Mouse (Mus musculus): ENCODE results near the gene Rgl1.

Rgl1 gene

GRCm38 (mm10) chr1:152717329-152717728, 48.8 kb downstream of the Rgl1 start:
- no peak for DNase-seq (ENCODE audit: low spot score in 2 of 2)

- DNase-seq (ENCODE audit: low spot score in 2 of 2): no peak
Measured at GRCm38 (mm10) chr1:152714405-152714804, 51.7 kb downstream of the Rgl1 start.

GRCm38 (mm10) chr1:152713924-152714323, 52.2 kb downstream of the Rgl1 start:
- DNase-seq (ENCODE audit: low spot score in 2 of 2): no peak

- DNase-seq (ENCODE audit: low spot score in 2 of 2): no peak
Measured at GRCm38 (mm10) chr1:152711037-152711436, 55.1 kb downstream of the Rgl1 start.

- DNase-seq (ENCODE audit: low spot score in 2 of 2): no peak
Measured at GRCm38 (mm10) chr1:152707560-152707959, 58.6 kb downstream of the Rgl1 start.

GRCm38 (mm10) chr1:152703941-152704340, 62.2 kb downstream of the Rgl1 start:
- no peak for DNase-seq (ENCODE audit: low spot score in 2 of 2)

GRCm38 (mm10) chr1:152702920-152703319, 63.2 kb downstream of the Rgl1 start:
- DNase-seq (ENCODE audit: low spot score in 2 of 2): no peak

- no peak for DNase-seq (ENCODE audit: low spot score in 2 of 2)
Measured at GRCm38 (mm10) chr1:152701066-152701465, 65.1 kb downstream of the Rgl1 start.

- no peak for DNase-seq (ENCODE audit: low spot score in 2 of 2)
Measured at GRCm38 (mm10) chr1:152697341-152697740, 68.8 kb downstream of the Rgl1 start.

GRCm38 (mm10) chr1:152695491-152695890, 70.7 kb downstream of the Rgl1 start:
- DNase-seq (ENCODE audit: low spot score in 2 of 2): no peak

GRCm38 (mm10) chr1:152689968-152690367, 76.2 kb downstream of the Rgl1 start:
- no peak for DNase-seq (ENCODE audit: low spot score in 2 of 2)

- DNase-seq (ENCODE audit: low spot score in 2 of 2): no peak
Measured at GRCm38 (mm10) chr1:152687733-152688181, 78.4 kb downstream of the Rgl1 start.

- no peak for DNase-seq (ENCODE audit: low spot score in 2 of 2)
Measured at GRCm38 (mm10) chr1:152687099-152687730, 78.9 kb downstream of the Rgl1 start.

GRCm38 (mm10) chr1:152685531-152685930, 80.6 kb downstream of the Rgl1 start:
- no peak for DNase-seq (ENCODE audit: low spot score in 2 of 2)

- no peak for DNase-seq (ENCODE audit: low spot score in 2 of 2)
Measured at GRCm38 (mm10) chr1:152682368-152683194, 83.6 kb downstream of the Rgl1 start.

GRCm38 (mm10) chr1:152681676-152682367, 84.3 kb downstream of the Rgl1 start:
- no peak for DNase-seq (ENCODE audit: low spot score in 2 of 2)

- DNase-seq (ENCODE audit: low spot score in 2 of 2): no peak
Measured at GRCm38 (mm10) chr1:152681116-152681515, 85.0 kb downstream of the Rgl1 start.

GRCm38 (mm10) chr1:152678451-152678850, 87.7 kb downstream of the Rgl1 start:
- DNase-seq (ENCODE audit: low spot score in 2 of 2): no peak

GRCm38 (mm10) chr1:152677482-152678211, 88.5 kb downstream of the Rgl1 start:
- no peak for DNase-seq (ENCODE audit: low spot score in 2 of 2)

GRCm38 (mm10) chr1:152669446-152670180, 96.5 kb downstream of the Rgl1 start:
- DNase-seq (ENCODE audit: low spot score in 2 of 2): no peak

- DNase-seq (ENCODE audit: low spot score in 2 of 2): no peak
Measured at GRCm38 (mm10) chr1:152660436-152660835, 105.7 kb downstream of the Rgl1 start.

Data from right cerebral cortex, postnatal 36 days (tissue).